Mouse (Mus musculus) frontal cortex, adult (tissue): ENCODE measurements at regions not wholly inside any gene's neighbourhood (a gene's known extent, or its start where the extent isn't known, plus 50 kb on each side); places are given as distances from the start of the nearest gene placed in this dataset.

ENCODE experiments used
- ATAC-seq: cut with Nextera tagmentation; 2 replicates; pipeline ENCODE4 v1.9.2; 2017; ENCODE audit warnings: mild to moderate bottlenecking, moderate library complexity, mixed read lengths; ENCODE audit not compliant: low TSS enrichment

DNA sequence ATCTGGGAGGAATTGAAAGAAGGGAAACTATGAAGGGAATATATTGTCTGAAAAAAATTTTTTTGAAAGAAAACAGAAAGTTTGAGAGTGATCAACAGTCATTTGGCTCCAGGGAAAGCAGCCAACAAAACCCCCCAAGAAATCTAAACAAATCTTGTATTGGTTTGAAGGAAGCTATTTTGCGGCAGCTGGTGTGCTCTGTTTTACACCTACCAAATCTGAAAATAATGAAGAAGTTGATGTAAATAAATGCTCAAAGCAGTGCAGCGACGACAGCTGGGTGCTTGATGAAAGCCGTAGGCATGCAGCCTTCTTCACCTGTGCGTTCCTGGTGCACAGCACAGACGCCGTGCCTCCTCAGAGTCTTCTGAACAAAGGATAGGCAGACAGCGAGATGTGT, 488.2 kb downstream of the Tmem132b start:
- no peak for ATAC-seq

DNA sequence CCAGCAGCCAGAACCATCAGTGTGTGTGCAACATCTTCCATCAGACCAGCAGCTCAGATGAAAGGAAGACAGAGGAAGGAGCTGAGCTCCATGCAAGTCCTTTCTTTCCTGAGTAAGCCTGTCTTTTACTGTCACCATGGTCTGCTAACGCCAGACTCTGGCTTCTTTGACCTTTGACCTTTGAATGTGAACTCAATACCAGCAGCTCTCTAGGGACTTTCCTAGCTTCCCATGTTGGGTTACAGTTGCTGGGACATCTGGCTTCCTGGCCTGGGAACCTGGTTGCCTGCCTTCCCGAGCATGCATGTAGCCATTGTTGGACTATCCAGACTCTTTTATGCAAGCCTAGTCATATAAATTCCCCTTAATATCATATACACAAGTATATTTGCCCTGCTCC, 492.3 kb downstream of the Tmem132b start:
- ATAC-seq, result no peak

DNA sequence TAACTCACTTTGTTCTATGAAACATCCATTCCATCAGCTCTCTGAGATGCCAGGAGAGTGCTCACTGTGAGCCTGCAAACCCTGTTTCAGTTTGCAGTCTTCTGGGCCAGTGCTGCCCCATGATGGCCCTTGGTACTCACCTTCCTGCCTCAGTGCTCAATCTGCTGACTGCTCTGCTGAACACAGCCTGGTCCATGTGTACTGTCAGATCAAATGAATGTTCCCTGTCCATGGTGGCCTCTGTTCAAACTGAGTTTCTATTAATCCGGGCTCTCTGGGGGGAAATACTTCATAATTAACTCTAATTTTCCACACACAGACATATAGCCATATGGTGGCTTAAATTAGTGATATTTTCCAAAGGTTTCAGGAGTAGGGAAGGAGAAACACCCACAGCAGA, 503.3 kb downstream of the Tmem132b start:
- no peak for ATAC-seq

DNA sequence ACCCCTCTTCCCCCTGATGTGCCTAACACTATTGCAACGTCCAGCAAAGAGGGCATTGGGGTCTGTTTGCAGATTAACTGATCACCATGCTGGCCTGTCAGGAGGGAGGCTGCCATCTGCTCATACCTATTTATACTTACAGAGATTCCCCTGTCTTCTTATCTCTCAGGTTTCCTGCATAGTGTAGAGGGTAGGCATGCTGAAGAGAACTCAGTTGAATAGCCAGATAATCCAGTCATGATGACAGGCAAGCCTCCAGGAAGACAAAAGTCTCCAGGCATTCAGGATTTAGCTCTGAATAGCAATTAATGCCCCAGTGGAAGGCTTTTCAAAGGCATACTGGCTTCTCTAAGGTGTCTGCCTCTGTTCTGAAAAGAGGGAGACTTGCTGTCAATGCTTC, 505.1 kb downstream of the Tmem132b start:
- ATAC-seq, result no peak

DNA sequence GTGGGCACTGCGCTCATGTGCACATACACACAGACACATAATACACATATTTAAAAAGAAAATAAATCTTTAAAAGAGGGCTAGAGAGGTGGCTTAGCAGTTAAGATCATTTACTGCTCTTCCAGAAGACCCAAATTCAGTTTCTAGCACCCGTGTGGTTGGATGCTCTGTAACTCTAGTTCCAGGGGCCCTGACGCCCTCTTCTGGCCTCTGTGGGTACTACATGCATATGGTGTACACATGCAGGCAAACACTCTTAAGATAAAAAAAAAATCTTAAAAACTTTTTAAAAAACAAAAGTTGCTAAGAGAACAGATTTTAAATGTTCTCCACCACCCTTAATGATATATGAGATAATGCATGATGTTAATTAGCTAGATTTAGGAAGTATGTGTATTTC, 514.2 kb downstream of the Tmem132b start:
- no peak for ATAC-seq

DNA sequence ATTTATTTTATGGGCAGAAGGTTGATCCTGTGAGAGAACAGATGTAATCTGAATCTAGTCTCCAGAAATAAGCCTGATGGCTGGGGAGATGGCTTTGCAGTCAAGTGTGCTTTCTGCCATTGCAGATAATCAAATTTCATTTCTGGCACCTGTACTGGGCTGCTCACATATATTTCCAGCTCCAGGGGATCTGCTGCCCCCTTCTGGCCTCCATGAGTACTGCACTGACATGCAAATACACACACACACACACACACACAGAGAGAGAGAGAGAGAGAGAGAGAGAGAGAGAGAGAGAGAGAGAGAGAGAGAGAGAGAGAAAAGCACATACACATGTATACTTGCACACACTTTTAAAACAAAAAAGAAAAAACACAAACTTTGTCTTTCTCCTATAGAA, 532.1 kb downstream of the Tmem132b start:
- ATAC-seq, result no peak

DNA sequence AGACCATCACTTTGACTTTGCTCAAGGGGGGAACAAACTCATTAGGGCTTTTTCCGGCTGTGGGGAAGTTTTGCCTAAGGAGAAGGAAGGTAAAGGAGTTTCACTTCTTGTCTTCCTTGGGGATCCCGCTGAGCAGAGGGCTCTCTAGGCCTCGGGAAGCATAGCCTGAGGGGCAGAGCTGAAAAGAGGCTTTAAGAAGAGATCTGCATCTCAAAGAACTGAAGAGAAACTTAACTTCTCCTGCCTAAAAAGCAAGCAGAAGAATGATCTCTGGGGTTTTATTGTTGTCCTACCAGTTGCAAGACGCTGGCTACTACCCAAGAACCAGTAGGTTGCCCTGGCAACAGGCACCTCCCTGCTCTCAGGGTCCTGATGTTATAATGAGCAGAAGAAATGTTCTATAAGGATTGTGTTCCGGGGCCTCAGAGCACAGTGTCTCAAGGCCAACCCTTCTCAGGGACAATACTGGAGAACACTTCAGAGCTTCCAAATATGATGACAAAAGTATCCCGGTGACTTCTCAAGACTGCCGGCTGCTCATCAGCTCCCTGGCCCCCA, 547.8 kb downstream of the Tmem132b start:
- ATAC-seq, result no peak

DNA sequence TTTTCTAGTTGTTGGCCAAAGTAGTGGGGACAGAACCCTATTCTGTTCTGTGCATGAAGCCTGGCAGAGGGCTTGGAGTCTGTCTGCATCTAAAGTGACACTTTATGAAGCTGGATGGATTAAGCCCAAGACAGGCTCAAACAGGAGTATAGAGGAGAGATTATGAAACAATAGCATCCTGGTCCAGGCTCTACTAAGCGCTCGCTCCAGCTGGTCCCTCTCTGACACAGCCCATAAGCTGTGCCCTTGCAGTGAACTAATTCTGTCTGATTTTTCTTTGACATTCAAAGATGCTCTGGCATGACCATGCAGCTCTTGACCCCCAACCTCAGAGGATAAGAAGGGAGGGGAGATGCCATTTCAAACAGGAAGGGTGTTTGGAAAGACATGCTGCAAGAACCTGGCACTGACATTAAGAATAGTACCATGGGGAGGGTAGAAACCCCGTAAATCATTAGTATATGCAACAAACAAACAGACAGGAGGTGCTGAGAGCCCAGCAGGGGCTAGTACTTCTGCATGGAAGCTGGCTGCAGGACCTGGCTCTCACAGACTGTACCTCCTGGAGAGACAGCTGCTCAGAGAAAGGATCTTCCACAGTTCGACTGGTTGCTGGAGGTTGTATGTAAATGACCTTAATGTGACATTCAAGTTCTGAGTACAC, 556.8 kb downstream of the Tmem132b start:
- ATAC-seq, result no peak

DNA sequence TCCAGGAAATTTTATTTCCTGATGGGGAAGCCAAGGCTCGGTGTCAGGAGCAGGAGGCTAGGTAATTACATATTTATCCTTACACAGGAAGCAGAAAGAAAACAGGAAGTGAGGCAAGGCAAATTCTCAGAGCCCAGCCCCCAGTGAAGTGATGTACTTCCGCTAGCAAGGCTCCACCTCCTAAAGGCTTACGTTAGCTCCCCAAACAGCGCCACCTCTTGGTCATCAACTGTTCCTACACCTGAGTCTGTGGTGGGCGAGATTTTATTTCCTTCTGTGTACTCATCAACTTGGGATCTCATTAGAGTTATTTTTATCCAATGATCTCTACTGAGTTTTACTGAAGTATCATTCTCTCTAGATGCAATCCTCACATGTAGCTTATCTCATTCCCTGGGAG, 561.6 kb downstream of the Tmem132b start:
- ATAC-seq, result no peak

DNA sequence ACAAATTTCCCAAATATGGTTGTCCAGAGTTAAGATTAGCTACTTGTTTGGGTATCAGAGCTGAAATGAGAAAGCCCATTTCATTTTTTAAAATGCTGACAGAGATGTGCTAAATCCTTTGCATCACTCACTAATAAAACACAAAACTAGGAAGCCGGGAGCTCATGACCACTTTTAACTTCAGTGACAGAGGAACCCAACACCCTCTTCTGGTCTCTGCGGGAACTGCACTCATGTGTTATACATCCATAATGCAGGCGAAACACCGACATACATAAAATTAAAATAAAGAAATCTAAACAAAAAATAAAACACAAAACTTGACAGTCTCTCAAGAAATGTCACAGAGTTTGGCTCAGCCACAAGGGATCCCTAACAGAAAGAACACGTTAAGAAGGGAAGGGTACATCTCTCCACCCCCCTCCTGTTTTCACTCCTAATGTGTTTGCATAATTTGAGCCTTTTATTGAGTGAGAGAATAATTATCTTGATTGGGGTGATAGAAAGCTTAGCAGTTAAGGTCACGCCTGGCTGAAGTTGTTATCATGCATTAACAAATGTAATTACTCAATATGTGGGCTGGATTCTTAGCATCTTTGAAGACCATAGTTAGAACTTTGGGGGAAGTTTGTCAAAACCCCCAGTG, 565.2 kb downstream of the Tmem132b start:
- no peak for ATAC-seq

DNA sequence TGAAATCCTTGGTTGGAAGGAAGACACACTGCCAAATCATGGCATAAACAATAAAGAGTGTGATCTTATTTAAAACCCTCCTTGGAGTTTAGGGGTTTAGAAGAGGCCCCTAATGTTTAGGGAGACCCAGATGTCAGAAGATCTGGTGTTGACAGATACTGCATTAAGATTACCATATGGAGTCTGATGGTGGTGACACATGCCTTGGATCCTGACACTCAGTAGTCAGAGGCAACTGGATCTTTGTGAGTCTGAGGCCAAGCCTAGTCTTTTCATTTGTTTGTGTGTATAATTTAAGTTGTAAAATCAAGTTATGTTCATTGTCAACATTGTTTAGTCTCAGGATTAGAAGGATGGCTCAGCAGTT, 565.7 kb downstream of the Tmem132b start:
- no peak for ATAC-seq

DNA sequence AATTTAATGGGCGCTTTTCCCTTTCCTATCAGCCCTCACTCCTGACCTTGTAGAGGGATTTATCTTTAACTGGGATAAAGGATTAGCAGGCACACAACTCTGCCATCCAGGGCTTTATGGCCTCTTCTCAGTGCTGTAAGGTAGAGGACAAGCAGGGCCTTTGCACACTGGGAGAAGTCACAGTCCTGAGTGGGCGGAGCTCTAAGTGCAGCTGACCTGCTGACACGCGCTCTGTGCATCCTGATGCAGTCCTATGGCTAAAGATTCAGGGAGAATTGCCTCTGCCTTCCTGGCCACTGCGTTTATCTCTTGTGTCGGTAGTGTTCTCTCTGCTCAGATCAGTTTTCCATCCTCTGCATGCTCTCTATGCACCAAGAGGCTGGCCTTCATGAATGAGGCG, 566.9 kb downstream of the Tmem132b start:
- no peak for ATAC-seq

DNA sequence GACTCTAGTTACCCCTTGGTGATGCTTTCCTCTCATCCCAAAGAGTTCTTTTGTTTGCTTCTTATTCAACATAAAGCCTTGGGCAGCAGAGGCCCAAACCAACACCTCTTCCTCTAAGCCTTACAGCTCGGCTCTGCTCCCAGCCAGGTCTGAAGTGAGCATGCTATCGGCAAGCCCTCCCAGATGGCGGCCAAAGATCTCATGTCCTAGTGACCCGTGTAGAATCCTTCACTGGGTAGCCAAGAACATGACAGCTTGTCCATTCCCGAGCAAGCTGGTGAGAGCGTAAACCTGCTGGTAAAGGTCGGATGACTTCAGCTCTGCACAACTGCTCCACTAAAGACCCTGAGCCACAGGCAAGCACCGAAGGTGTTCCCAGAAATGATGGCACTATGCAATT, 568.4 kb downstream of the Tmem132b start:
- ATAC-seq, result no peak

DNA sequence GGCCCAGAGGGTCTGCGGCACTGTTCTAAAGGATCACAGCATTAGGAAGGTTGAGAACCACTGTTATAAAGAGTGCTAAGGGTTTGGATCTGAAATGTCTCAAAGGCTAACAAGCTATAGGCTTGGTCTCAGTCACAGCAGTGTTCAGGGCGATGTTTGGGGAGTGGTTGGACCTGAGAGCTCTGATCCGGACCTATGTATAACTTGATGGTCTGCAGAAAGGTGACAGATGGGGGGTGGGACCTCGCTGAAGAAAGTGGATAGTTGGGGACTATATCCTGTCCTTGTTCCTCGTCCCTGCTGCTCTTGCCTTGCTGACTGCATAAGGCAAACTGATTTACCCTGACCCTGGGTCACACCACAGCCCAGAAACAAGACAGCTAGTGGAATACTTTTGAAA, 572.9 kb downstream of the Tmem132b start:
- no peak for ATAC-seq

DNA sequence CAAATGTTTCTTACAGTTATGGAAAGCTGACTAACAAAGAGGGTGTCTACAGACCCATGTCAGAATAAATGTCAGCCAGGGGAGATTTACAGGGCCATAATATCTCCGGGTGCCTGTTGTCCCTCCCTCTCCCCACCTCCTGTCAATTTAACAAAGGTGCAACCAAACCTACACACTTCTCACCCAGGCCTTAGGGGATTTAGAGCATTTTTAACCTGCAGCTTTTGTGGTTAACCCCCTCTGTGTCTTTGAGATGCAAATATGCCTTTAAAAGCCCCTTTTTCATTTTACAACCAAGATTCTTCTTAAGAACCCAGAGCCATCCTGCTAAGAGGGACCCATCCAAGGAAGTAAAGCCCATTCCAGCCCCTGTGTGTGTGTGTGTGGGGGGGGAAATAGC, 573.3 kb downstream of the Tmem132b start:
- ATAC-seq, result no peak

DNA sequence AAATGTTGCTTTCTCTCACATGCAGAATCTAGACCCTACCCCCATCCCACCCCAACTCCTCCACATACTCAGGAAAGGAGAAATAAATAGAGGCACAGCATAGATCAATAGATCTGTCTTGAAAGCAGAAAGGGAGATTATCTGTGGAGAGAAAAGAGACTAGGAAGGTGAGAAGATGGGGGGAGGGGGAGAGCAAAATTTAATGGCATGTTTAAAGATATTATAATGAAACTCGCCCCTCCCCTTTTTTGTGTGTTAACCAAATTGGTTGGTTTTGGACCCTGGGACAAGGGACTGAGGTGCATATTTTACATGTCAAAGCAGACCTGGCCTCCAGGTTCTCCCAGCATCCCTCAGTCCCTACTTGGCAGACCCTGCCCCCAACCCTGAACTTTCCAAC, 573.9 kb downstream of the Tmem132b start:
- ATAC-seq, result no peak

DNA sequence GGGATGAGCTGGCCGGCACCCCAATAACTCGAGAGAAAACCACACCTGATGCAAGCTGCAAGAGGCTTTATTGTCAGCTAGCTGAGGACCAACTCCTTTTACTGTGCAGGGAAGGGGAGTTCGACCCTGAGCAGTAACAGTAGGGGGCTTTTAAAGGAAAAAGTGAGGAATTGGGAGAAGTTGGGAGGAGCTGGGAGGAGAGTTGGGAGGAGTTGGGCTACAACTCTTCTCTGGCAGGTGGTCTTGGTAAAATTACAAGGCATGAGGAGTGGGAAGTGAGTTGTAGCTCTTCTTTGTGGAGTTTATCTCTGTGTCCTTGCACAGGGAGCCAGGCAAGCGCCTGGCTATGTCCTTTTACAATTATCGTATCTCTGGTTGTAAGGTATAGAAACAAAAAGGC, 575.4 kb downstream of the Tmem132b start:
- no peak for ATAC-seq

DNA sequence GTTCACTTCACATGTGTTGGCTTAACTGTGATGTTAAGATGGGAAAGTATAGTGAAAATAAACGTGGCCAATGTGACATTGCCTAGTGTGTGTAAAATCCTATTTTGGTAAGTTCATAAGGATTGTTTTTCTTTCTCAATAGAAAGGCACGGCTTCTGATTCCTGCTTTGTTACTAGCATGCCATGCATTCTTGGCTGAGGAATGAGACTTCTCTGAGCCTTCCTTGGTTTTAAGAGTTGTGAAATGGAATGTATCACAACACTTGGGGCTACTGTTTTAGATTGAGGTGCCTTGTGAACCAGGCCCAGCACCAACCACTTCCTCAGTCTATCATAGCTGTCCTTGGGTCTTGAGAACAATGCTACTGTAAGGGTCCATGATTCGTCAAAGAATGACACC, 577.3 kb downstream of the Tmem132b start:
- no peak for ATAC-seq

DNA sequence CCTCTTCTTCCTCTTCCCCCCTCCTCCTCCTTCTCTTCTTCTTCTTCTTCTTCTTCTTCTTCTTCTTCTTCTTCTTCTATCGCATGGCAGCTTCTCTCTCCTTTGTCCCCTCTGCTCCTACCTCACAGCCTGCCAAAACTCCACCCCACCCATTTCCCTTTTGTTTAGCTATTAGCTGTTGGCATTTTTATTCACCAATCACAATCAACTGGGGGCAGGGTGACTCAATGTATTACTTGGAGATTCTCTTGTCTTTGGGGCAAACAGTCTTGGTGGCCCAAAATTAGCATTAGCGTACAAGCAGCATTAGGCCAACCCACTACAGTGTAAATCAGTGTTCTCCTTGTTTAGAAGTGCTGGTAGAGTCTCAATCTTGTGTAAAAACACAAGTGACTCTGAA, 585.7 kb downstream of the Tmem132b start:
- ATAC-seq, result no peak

DNA sequence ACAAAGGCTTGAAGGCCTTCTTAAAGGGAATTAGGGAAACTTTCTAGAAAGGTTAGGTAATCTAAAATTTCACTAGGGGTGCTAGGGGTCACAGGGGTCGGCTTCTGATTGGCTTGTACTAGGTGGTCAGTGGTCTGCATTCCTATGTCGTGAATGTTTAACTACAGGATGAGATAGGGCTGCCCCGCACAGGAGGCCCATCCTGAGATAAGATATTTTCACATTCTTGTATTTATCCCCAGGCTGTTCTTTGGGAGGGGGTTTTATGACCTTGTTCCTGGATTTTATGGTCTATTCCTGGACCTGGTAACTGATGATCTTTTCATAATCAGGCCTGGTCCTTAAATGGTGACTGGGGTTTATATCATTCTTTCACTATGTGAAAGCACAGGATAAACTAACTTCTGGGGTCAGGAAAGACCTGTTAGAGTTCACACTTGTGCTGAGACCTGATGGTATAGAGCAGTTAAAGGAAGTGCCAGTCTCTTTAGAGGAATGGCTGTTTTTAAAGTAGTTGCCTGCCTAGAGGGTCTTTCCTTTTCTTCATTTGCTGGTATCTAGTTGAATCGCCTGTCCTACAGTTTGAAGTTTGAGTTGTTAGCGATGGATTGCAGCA, 586.4 kb downstream of the Tmem132b start:
- no peak for ATAC-seq

DNA sequence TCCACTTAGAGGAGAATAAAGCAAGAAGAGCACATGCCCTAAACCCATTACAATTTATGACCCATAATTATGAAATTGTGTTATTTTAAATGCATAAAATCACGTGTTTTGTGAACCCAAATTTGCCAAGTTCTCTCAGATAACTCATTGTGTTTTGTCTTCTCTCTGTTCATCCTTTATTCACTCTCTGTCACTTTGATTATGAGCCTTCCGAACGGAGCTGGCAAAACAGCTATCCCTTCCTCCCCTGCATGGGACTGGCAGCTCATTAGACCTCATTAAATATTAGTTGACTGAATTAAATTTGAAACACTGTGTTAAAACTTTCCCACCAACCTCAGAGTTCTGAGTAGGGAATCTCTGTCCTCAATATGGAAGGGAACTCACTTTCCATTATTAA, 587.2 kb downstream of the Tmem132b start:
- no peak for ATAC-seq

DNA sequence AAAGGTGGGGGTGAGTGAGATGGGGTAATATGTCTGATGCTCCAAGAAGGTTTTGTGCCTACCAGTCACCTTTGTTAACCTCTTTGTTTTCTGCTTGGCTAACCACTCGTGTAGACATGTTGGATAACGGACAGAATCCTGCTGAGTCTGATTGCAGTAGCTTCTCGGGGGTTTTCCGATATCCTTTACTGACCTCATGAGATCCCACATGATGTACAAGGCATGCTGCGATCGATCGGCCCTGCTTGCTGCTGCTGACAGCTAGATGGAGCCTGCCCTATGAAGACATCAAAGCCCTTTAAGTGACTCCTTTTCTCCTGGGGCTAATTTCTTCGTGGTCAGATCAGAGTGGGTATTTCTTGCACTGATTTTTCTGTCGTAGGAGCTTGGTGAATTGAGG, 591.6 kb downstream of the Tmem132b start:
- ATAC-seq, result no peak

DNA sequence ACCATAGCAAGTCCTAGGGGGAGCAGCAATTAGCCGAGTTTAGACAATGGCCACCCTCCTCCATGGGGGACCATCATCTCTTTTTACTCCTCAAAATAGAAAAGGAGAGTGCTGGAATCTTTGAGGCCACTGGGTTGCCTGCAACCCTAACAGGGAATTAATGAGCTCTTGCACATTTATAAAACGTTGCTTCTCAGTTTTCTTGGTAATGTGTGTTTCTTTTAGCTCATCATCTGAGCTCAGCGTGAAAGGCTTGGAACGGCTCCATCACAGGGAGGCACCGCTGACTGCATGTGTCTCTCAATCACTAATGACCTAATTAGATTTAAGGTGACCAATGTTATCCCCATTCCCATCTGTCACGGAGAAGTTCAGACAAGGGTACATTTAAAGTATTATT, 595.9 kb downstream of the Tmem132b start:
- ATAC-seq, result no peak
